Mouse (Mus musculus) mouse embryonic stem cell (cell line): ENCODE measurements around the gene Adamts5.

ENCODE experiments used
- in situ Hi-C, 2 experiments: fragments of 300-500 bp; cut with MboI; formaldehyde crosslinking; loops; 1 replicate in 1 of 2; 3 replicates in 1 of 2; pipeline ENCODE4 v1.14.3; 2019 to 2020; ENCODE audit warnings: low sequenced_read_pairs in 2 of 2, low pct_unique_long_range_greater_than_20kb in 1 of 2, mixed read lengths in 1 of 2; ENCODE audit not compliant: unreplicated experiment in 1 of 2

Adamts5 gene

GRCm38 (mm10) chr16:85901581-85901910 is at the start of gene Adamts5:
Gene Adamts5, minus strand, starts transcription at chr16:85901828.
- in situ Hi-C loops: no loop called here

- in situ Hi-C loops: no loop called here
These were observed 48.7 kb upstream of the Adamts5 start for GRCm38 (mm10) chr16:85950356-85950755.

GRCm38 (mm10) chr16:85926004-85926403 is 24.4 kb upstream of the Adamts5 start:
- in situ Hi-C loops: no loop called here

GRCm38 (mm10) chr16:85922454-85922853 is 20.8 kb upstream of the Adamts5 start:
- in situ Hi-C loops: no loop called here

- in situ Hi-C loops: no loop called here
These were observed 18.5 kb upstream of the Adamts5 start for GRCm38 (mm10) chr16:85920122-85920521.

GRCm38 (mm10) chr16:85900702-85901580 is 687 bp downstream of the Adamts5 start:
- in situ Hi-C loops: no loop called here

GRCm38 (mm10) chr16:85899790-85900587 is 1.6 kb downstream of the Adamts5 start:
- in situ Hi-C loops: no loop called here

GRCm38 (mm10) chr16:85899301-85899721 is 2.3 kb downstream of the Adamts5 start:
- in situ Hi-C loops: no loop called here

- in situ Hi-C loops: no loop called here
These were observed 2.8 kb downstream of the Adamts5 start for GRCm38 (mm10) chr16:85898816-85899215.

GRCm38 (mm10) chr16:85898391-85898790 is 3.2 kb downstream of the Adamts5 start:
- in situ Hi-C loops: no loop called here

GRCm38 (mm10) chr16:85897854-85898253 is 3.8 kb downstream of the Adamts5 start:
- in situ Hi-C loops: no loop called here

GRCm38 (mm10) chr16:85895948-85896347 is 5.7 kb downstream of the Adamts5 start:
- in situ Hi-C loops: no loop called here

GRCm38 (mm10) chr16:85889778-85890177 is 11.8 kb downstream of the Adamts5 start:
- in situ Hi-C loops: no loop called here

GRCm38 (mm10) chr16:85887289-85888051 is 14.2 kb downstream of the Adamts5 start:
- in situ Hi-C loops: no loop called here

GRCm38 (mm10) chr16:85879075-85879474 is 22.6 kb downstream of the Adamts5 start:
- in situ Hi-C loops: no loop called here

- in situ Hi-C loops: no loop called here
These were observed 27.5 kb downstream of the Adamts5 start for GRCm38 (mm10) chr16:85874141-85874540.

- in situ Hi-C loops: no loop called here
These were observed 29.7 kb downstream of the Adamts5 start for GRCm38 (mm10) chr16:85871971-85872370.

GRCm38 (mm10) chr16:85871248-85871647 is 30.4 kb downstream of the Adamts5 start:
- in situ Hi-C loops: no loop called here
